Mouse (Mus musculus) spleen, postnatal 36 days (tissue): ENCODE measurements around the gene Edn2.

Experiments
- DNase-seq, 2 experiments: peaks; one replicate each; pipeline ENCODE4 v3.0.0; 2022; ENCODE audit warnings: low spot score in 2 of 2, mixed read lengths in 1 of 2

Edn2 gene

DNA sequence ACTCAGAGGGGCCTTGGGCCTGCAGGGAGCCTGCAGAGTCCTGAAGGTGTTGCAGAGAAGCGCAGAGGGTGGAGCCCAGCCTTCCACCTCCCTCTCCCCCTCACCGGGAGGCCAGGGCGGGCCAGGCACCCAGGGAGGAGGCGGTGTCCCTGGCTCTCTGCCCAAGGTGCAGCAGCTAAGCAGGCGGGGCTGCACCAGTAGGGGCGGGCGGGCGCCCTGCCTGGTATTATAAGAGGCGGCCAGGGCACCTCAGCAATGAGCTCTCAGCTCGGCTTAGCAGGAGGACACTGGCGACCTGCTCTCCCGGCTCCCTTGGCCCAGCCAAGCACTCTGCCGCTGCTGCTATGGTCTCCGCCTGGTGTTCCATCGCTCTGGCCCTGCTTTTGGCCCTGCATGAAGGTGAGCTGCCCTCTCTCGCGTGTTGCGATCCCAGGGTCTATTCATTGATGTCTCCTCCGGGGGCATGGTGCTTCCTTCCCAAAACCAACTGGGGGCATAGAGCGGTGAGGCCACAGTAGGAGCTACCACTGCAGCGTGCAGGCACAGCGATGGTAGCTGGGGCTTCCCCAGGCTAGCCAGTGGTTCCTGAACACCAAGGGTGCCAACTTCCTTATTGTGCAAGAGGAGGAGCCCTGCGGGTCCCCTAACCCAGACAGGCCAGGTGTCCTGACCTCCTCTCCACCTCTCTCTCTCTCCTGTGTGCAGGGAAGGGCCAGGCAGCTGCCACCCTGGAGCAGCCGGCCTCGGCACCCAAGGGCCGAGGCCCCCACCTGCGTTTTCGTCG is at the start of gene Edn2:
Gene Edn2 (plus strand): TSS at position 41 of the 784 bp plus-strand sequence.
- no peak for DNase-seq

DNA sequence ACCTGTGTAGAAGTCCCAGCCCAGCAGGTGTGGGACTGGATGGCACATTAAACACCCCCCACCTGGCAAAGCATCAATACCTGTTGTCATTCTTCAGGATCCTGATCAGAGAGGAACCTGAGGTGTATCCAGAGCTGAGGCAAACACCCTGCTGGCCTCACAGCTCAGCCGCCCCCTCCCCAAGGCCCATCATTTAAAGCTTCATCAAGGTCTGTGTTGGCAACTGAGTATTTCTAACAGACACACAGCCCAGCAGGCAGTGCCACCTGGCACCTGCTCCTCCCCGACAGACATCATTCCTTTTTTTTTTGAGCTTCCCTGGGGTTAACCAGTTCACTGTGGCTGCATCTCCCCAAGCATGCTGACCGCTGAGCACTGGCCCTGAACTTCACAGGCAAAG is 45.5 kb upstream of the Edn2 start:
- no peak for DNase-seq

DNA sequence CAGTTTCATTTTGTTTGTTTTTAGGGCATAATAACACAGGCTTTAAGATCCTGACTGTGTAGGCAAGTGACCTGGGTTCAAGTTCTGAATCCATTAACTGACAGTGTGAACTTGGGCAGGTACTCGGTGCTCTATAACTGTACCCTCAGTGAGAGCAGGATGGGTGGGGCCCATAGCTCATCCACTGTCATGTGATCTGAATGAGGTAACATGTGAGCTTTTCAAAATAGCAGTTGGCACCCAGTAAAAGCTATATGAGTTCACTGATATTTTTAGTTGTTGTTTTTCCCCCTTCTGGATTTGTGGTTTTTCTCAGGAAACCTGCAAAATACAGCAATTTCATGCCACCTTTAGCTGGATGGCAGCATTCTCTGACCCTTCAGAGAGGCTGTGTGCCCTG is 44.7 kb upstream of the Edn2 start:
- no peak for DNase-seq

DNA sequence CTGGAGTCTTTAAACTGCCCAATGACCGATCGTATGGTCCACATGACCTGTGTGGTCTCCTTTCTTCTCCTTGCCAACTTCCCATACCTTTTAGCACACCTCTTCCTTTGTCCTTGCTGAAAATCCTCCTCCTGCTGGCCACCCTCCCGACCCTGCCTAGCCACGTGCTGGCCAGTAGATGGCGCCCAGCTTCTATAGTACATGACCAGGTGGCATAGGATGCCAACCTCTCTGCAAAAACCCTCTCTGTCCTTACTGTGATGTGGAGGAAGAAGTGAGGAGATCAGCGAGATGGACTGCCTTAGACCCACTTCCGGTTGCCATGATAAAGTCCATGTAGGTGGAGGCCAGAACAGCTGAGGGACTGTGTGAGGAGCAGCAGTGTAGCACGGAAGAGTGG is 40.7 kb upstream of the Edn2 start:
- DNase-seq, result peak; percentile 18 to 19

DNA sequence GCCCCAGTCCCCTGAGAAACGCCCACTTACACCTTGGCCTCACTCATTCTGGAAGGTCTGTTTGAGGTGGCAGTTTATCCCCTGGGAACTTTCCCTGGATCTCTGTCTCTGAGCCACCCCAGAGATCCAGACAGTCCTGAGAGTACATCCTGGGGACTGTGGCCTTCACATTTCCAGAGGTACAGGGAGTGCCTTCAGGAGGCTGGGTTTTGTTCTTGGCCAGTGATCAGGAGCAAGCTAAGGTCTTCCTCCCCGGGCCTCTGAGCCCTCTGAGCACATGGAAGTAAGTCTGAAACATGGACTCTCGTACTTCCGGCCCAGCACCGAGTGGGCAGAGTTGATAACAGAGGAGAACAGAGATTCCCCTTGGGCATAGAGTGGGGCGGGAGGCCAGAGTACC is 36.4 kb upstream of the Edn2 start:
- DNase-seq, result no peak

DNA sequence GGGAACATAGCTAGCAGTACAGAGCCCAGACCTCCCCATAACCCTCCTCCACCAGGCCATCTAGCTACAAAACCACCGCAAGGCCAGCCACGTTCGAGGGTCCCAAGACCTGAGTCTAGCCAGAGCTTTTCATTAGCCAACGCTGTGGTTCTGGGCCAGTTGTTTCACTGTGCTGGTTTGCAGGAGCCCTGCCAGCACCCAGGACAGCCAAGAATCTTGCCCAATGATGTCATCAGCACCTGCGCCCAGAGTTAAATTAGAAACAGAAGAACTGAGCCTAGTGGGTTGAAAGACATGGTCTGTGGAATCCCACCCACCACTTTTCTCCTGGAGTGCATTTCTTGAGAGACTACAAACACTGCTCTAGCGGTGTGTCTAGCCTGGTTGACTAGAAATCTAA is 35.0 kb upstream of the Edn2 start:
- DNase-seq, result no peak

DNA sequence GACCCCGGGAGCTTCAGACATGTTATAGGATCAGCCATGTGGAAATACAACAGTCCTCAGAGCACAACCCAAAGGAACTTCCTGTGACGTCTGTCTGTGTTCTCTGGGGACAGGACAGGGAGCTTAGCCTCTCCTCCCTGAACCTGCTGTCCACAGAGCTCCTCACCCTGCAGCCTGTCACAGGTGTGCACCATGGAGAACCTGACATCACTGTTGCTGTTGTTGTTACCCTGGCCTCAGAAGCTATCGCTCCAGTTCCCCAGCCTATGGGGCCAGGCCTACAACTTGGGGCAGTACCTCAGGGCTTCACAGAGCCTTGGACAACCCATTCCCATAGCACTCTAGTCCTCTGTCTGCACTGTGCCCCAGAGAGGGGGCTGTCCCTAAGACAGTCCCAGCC is 33.7 kb upstream of the Edn2 start:
- DNase-seq, result no peak

DNA sequence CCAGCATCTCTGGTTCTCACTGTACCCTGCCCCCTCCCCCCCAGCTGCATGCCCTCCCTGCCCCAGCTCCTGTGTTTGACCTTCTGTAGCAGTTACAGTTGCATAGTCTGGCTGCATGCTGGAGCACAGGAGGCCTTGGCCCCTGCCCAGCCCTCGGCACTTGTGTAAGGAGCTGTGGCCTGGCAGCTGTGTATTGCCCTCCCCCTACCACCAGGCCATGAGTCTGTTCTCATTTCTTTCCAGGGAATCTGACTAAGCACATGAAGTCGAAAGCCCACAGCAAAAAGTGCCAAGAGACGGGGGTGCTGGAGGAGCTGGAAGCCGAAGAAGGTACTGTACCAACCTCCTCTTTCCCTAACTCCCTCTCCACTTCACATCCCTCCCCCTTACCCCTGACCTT is 33.0 kb upstream of the Edn2 start:
- DNase-seq, result no peak

DNA sequence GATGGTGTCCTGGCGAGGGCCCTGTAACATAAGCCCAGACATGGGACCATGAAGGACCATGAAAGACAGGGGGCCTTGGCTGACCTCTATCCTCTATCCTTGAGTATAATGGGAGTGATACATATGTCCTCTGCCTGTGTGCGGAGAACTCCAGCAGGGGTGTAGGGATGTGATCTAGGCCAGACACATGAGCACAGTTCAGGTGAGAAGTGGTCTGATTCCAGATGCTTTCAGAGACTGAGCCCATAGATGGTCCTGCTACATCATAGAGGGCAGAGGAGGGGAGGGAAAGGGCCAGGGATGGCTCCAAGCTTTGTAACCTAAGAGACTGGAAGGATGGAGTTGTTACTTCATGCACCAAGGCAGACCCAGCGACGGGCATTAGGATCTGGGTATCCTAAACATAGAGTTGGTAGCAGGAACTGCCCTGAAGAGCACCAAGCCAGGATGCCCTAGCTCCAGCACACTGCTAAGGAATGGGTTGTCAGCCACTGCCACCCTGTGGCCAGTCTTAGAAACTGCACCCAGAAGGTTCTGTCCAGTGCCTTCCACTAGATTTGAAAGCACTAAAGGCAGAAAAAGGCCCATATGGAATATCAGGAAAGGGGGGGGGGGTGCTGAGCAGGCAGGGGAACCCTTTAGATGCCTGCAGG is 31.6 kb upstream of the Edn2 start:
- DNase-seq, result peak; percentile 18 to 30

DNA sequence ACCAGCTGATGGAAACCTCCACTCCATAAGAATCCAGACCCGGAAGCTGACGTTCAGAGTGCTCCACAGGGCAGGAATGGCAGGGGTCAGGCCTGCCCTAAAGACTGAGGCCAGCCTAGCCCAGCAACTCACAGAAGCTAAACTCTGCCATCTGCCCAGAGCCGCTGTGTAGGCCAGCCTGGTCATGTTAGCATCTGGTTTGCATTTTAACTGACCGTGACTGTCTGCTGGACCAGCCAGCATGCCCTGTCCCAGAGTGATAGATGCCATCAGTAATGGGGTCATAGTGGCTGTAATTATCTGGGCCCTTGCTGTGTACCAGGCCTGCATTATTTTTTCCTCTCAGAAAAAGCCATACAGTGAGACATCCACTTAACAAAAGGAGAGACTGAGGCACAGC is 30.1 kb upstream of the Edn2 start:
- no peak for DNase-seq

DNA sequence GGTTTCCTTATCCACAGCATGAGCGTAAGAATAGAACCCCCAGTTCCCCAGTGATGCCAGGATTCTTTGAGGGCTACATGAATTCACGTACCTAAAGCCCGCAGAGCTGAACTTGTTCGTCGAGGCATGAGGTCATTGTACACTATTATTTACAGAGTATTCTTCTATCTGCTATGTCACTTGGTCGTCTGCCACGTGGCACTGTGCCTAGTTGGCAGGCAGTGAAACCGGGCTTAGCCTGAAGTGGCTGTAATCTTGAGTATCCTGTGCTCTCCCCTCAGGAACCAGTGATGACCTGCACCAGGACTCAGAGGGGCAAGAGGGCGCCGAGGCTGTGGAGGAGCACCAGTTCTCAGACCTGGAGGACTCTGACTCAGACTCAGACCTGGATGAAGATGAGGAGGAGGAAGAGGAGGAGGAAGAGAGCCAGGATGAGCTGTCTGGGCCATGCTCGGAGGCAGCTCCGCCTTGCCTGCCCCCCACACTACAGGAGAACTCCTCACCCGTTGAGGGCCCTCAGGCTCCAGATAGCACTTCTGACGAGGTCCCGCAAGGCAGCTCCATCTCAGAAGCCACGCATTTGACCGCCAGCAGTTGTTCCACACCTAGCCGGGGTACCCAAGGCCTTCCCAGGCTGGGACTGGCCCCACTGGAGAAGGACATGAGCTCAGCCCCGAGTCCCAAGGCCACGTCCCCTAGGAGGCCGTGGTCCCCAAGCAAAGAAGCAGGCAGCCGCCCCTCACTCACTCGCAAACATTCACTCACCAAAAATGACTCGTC is 29.4 kb upstream of the Edn2 start:
- DNase-seq, result no peak

DNA sequence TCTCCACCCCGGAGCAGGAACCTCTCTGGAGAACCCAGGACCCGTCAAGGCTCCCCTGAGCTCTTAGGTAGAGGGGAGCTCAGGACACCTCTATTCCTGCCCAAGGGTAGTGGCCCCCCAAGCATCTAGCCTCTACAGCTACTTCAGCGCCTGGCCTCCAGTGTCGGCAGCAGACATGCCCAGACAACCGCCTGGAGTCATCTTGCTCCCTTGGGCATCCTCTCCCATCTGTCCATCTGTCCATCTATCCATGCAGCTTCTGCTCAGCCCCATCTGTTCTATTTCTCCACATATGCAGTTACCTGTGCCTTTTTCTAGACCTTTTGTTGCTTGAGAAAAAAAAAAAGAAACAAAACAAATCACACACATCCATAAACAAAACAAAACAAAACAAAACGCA is 26.8 kb upstream of the Edn2 start:
- DNase-seq, result no peak

DNA sequence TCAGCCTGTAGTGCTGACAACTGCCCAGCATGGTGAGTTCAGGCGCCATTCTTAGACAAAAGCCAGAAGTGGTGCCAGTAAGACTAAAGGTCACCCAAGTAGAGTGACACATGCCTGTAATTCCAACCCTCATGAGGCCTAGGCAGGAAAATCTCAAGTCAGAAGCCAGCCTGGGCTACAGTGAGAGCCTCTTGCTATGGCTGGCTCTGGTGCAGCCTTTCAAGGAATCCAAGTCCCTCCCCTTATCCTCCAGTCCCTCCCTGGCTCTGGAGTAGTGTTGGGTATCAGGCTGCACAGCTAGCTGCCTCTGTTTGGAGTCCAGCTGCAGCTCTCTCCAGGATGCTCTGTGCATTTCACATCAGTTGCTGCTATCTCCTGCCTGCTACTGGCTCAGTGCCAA is 19.2 kb upstream of the Edn2 start:
- no peak for DNase-seq

DNA sequence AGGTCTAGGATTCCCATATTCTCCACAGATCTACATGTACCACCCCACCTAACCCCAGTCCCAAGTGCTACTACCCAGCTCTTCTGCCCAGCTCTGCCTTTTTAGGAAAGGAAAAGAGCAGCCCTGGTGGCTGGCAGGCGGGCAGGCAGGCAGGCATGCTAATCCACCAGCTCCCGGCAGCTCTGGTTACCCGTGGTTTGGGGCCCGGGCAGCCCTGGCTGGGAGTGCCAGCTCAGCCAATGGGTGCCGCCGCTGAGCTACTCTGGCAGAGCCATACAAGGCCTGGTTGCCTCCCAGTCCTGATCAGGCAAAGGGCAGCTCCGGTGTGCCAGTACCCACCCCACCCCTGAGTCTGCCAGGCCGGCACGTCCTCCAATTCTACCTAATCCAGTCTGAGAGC is 18.1 kb upstream of the Edn2 start:
- DNase-seq, result no peak

DNA sequence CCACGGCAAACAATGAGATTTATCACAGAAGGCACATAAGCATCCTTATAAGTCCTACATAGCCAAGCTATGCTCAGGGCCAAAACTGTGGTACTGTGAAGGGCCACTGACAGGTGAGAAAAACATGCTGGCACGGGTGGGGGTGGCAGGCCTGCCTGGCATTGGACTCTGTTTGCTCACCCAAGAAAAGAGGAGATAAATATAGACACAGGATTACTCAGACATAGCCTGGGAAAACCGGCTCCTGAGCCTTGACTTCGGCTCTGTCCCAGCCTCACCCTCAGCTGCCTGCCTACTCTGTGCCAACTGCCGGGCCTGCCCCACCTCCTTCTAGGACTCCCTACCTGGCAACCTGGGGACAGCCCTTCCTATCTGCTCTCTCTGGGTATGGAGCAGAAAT is 16.7 kb upstream of the Edn2 start:
- no peak for DNase-seq

DNA sequence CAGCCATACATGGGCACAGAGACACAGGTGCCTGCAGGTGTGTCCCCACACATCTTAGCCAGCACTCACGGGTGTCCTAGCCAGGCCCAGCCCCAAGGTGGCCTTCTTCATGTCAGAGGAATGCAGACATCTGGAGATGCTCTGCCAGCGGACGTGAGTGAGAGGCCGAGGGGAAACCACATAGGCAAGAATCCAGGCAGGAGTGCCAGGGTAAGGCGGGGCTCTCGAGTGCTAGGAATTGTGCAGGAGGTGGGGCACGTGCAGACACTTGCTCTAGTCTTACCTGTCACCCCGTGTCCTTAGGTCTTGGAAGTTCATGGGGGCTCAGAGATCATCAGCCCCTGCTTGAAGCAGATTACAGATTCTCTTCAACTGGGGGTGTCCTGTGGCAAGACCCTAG is 15.1 kb upstream of the Edn2 start:
- DNase-seq, result no peak

DNA sequence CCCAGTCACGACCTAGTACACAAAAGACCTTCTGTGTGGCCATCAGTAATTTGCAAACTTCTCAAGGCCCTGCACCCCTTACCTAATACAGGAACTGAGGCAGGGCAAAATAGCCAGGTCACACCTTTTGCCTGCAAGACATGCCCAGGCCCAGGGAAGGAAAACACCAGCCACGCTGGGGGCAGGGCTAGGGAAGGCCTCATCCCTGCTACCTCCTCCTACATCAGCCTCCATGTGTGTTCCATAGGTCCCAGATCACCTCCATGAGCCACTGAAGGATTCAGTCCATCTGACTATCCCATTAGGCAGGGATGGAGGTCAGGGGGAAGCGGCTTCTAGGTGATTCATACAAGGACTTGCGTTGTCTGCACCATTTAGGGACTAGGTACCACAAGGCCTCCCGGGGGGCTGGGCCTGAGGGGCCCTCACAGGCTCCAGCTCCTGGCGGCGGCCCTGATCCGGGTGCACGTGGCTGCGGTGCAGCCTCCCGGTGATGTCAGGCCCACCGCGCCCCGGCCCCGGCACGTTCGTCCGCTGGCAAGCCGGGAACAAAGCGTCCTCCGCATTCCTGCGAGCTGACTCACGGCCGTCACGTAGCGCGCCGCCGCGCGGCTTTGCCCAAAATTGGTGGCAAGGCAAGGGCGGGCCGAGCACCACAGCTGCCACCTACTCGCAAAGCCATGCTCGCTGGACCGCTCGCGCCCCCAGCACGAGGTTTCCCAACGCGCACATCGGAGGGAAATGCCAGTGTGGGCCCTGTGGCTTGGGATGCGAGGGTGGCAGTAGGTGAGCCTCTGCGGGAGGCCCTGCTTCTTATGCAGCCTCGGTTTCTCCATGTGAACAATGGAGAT is 12.5 kb upstream of the Edn2 start:
- DNase-seq, result peak in 1 of 2 experiments; percentile 7

DNA sequence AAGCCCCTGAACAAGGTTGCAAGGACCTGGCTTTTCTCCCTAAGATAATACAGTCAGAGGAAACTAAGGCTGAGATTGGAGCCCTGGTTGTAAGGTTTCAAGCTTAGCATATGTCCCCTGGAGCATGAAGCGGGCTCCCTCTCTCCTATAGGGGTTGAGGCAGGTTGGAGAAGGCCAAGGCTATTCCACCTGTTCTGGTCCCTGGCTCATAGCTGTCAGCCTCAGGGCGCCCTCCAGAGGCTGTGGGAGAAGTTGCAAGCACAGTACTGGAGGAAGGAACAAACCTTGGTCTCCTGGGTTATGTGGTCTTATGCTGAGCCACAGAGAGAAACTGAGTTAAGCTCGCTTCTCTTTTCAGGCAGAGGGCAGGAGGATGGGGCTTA is 11.9 kb upstream of the Edn2 start:
- DNase-seq, result no peak

DNA sequence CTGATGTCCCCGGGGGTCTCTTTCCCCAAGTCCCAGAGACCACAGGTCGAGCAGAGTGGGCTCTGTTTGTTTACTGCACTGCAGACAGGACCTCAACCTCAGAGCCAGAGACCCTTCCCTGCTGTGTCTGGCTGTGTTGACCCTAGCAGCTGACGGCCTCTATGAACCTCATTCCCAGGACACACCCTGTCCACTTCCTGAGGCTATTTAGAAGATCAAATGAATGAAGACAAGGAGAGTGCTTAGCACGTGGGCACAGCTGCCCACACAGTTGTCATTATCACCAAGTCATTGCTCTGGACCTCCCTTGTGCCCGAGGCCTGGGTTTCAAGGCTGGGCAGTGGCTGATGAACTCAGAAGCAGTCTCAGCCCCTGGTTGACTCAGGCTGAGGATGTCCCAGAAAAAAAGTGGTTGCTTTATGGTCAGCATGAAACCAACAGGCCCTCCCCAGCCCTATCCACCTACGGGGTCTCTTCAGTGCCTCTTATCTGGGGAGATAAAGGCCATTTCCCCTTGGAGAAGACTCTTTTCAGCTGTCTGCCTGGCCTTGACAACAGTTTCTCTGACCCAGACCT is 10.6 kb upstream of the Edn2 start:
- DNase-seq, result no peak

DNA sequence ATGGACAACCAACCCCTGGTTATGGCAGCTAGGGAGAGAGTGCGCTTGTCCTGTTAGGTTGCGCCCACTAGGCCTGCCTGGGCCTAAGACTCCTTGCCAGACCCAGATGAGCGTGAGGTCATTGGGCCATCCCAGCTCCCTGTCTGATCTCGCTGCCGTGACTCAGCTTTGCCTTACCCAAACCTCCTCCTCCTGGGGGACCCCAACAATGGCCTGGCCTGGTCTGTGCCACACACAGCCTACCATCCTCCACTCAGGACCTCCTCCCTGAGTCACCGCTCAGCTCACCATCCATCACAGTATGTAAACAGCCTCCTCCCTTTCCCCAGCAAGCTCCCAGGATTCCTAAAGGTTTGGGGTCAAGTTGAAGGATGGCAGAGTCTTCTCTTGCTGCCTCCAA is 9.1 kb upstream of the Edn2 start:
- DNase-seq, result no peak

DNA sequence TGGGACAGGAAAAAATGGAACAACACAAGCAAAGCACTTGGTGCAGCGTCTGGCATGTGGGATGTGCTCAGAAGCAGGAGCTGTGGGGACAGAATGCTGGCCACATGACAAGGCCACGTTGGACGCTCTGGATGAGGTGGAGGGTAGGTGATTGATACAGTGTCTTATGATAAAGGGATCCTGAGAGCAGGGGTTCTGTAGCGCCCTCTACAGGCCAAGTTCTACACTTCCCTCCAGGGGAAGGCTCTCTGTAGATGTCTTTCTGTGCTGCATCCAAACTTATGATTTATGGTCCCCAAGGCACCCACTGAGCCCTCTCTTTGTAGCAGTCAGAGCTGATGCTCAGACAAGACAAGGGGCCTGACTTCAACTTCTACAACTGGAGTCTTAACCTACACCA is 8.4 kb upstream of the Edn2 start:
- DNase-seq, result no peak

DNA sequence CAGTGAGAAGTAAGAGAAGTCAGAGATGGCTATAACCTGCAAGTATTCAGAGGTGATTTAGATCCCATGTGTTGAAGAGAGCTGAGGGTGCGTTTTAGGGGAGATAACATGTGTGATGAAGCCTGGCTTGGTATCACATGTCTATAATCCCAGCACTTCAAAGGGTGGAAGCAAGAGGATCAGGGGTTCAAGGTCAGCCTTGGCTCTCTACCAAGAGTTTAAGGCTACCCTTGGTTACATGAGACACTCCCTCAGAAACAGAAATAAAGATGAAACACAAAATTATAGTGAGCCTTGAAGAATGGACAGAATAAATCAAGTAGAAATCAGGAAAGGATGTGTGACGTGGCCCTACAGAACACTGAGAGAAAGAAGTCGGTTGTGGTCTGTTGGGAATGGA is 7.3 kb upstream of the Edn2 start:
- DNase-seq, result no peak
